Mouse (Mus musculus) ovary, adult 10 weeks (tissue): ENCODE results near the gene Dync1li2. TPM values are rescaled to one million over a fixed set of nuclear protein-coding genes. Genes with fewer than 3 reads are reported as not detected.

Experiments used
- polyA plus RNA-seq: library from polyadenylated mRNA; stranded (reverse); fragments of 350-450 nt; fragmentation: Illumina TruSeq; extraction: RNeasy Lipid Tissue Mini Kit (QIAGEN cat#74804); gene quantifications from one replicate; pipeline ENCODE4 v1.2.3, GENCODE M21; 2014

Gene Dync1li2
- 117 TPM for polyA plus RNA-seq

GRCm38 (mm10) chr8:104442299-104443124 is at the start of gene Dync1li2:
Gene Dync1li2, minus strand, starts transcription at chr8:104443047.

DNA sequence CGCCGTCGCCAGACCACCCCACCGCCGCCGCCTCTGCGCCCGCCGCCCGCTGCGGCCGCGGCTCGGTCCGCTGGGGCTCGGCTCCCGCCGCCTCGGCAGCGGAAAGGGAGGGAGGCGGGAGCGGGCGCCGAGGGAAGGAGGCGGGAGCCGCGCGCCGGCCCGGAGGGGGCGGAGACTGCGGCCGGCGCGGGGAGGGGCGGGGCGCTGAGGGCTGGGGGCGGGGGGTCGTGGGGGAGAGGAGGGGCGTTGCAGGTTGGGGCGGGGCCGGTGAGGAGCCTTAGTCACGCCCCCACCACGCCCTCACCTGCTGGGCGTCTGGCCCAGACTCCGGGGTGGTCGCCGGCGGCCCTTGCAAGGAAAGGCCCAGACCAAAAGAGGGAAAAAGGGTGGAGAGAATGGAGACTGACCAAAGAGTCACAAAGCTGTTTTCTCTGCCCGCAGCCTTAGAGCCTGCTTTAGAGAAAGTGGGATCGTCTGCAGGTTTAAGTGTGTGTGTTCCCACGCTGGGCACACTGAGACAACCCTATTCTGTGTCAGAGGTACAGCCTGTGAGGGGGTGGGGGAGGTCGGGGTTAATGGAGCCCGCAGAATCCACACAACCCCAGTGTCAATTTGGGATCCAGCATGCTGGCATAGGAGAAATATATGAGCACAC is 47.0 kb downstream of the Dync1li2 start, which contains the start of gene Cmtm4:
Gene Cmtm4 (minus strand): TSS at position 105 of the 655 bp plus-strand sequence.

Other genes starting within 250 kb of the Dync1li2 start
- gene Tk2, start 194.5 kb downstream of the Dync1li2 start, polyA plus RNA-seq, result 17.4 TPM
- 52.4 TPM for gene Cklf, start 192.2 kb downstream of the Dync1li2 start, polyA plus RNA-seq
- gene Cmtm2a, start 149.9 kb downstream of the Dync1li2 start, polyA plus RNA-seq, result 31.9 TPM
- gene Gm45711, start 133.0 kb downstream of the Dync1li2 start, polyA plus RNA-seq, result not detected
- not detected for gene Cmtm1, start 132.9 kb downstream of the Dync1li2 start, polyA plus RNA-seq
- gene Gm11020, start 121.5 kb downstream of the Dync1li2 start, polyA plus RNA-seq, result not detected
- not detected for gene Cmtm2b, start 120.8 kb downstream of the Dync1li2 start, polyA plus RNA-seq
- gene Cmtm3, start 103.6 kb downstream of the Dync1li2 start, polyA plus RNA-seq, result 74.6 TPM
- 39.0 TPM for gene Cmtm4, start 47.2 kb downstream of the Dync1li2 start, polyA plus RNA-seq
- gene Terb1, start 66.9 kb upstream of the Dync1li2 start, polyA plus RNA-seq, result 3.6 TPM
- 383 TPM for gene Nae1, start 91.6 kb upstream of the Dync1li2 start, polyA plus RNA-seq
- gene Car7, start 91.6 kb upstream of the Dync1li2 start, polyA plus RNA-seq, result 0.26 TPM
- 14.8 TPM for gene Pdp2, start 148.4 kb upstream of the Dync1li2 start, polyA plus RNA-seq
- gene Cdh16, start 181.3 kb upstream of the Dync1li2 start, polyA plus RNA-seq, result not detected
- gene Rrad, start 188.3 kb upstream of the Dync1li2 start, polyA plus RNA-seq, result not detected
- gene Ciao2b, start 198.9 kb upstream of the Dync1li2 start, polyA plus RNA-seq, result 0.83 TPM